Mouse (Mus musculus) liver, embryonic 16.5 days (tissue): ENCODE measurements around the gene Morn4. TPM values are rescaled to one million over a fixed set of nuclear protein-coding genes. Genes with fewer than 3 reads are reported as not detected.
A peak's percentile ranks its signal among the peaks of the same experiment; 100 is the strongest.

ENCODE experiments used
- ATAC-seq: fragments of 200-750 bp; cut with Nextera tagmentation; 2 replicates; pipeline ENCODE4 v1.8.0; 2017; ENCODE audit warnings: low read depth, mild to moderate bottlenecking, moderate number of reproducible peaks, moderate library complexity
- H3K27ac ChIP-seq: fragments of 300-500 bp; sonication (generic); 2 replicates; pipeline ENCODE4 v1.5.1; 2014; ENCODE audit warnings: mild to moderate bottlenecking, low read length
- H3K27me3 ChIP-seq: fragments of 300-500 bp; sonication (generic); 2 replicates; pipeline ENCODE4 v1.6.1; 2014; ENCODE audit warnings: low read depth, low read length, mixed read lengths; ENCODE audit not compliant: control insufficient read depth, insufficient read depth
- H3K36me3 ChIP-seq: fragments of 300-500 bp; sonication (generic); 2 replicates; pipeline ENCODE4 v1.6.1; 2014; ENCODE audit warnings: mild to moderate bottlenecking; ENCODE audit not compliant: control insufficient read depth, insufficient read depth
- H3K4me1 ChIP-seq: fragments of 300-500 bp; sonication (generic); 2 replicates; pipeline ENCODE4 v1.6.1; 2014; ENCODE audit warnings: low read depth, low read length, mixed read lengths; ENCODE audit not compliant: control insufficient read depth
- H3K4me2 ChIP-seq: fragments of 300-500 bp; sonication (generic); 2 replicates; pipeline ENCODE4 v1.6.1; 2014; ENCODE audit warnings: low read depth, low read length, mixed read lengths
- H3K4me3 ChIP-seq: fragments of 300-500 bp; sonication (generic); 2 replicates; pipeline ENCODE4 v1.5.1; 2014; ENCODE audit warnings: low read depth, mild to moderate bottlenecking, low read length
- H3K9ac ChIP-seq: fragments of 300-500 bp; sonication (generic); 2 replicates; pipeline ENCODE4 v1.6.1; 2014; ENCODE audit warnings: low read depth, low read length
- H3K9me3 ChIP-seq: fragments of 300-500 bp; sonication (generic); replicated peaks from 2 replicates; pipeline ENCODE4 v1.6.1; 2016; ENCODE audit warnings: low read length; ENCODE audit not compliant: control insufficient read depth
- WGBS: fragments of 180-500 bp; shearing (Covaris S2); extraction: QIAGEN DNeasy Blood & Tissue Kit; methylation state at CpG from one replicate; pipeline ENCODE4 v1.1.7; 2014; ENCODE audit not compliant: insufficient replicate concordance; 5-methylcytosine and 5-hydroxymethylcytosine counted together
- polyA plus RNA-seq: library from polyadenylated mRNA; unstranded; fragments of >200 nt; fragmentation: Nextera tagmentation; extraction: Ambion mirVana; gene quantifications from 2 replicates; pipeline ENCODE4 v1.2.1, GENCODE M21; 2015

The Morn4 gene
- polyA plus RNA-seq, 1 experiment from 2014 or later = 1.1 TPM

- H3K36me3 ChIP-seq = no peaks in the 10 kb centered on the region
- H3K27ac ChIP-seq = no peak overlapping the region
- no peaks in the 10 kb centered on the region for H3K9me3 ChIP-seq
- no peaks in the 10 kb centered on the region for H3K27me3 ChIP-seq
- no peak overlapping the region for H3K4me2 ChIP-seq
- no peak overlapping the region for H3K9ac ChIP-seq
- ATAC-seq = no peak
- H3K4me3 ChIP-seq = no peak overlapping the region
- WGBS = 60% methylated on average over 6 of the region's 6 CpGs
- peaks cover 2% of the 10 kb centered on the region; the same call in 1 of the 2 replicates for H3K4me1 ChIP-seq
These were observed 29.3 kb downstream of the Morn4 start for GRCm38 (mm10) chr19:42056719-42057409.

DNA sequence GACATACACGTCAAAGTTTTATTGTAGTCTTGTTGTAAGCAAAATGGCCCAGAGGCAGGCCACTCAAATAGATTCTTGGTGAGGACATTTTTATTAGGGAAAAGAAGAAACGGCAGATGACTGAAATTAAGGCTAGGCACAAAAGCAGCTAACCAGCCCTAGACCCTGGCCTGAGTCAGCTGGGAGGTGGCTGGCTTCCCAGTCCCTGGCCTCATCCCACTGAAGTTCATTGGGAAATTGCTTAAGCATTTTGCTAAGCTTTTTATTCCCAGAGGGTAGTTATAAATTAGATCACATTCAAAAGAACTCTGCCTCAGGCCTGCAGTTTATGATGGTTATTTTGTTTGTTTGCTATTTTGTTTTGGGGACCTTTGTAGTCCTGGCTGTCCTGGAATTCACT, 30.3 kb downstream of the Morn4 start:
- no peak overlapping the region for H3K4me2 ChIP-seq
- H3K27ac ChIP-seq = no peak overlapping the region
- no peaks in the 10 kb centered on the region for H3K27me3 ChIP-seq
- H3K9me3 ChIP-seq = no peaks in the 10 kb centered on the region
- ATAC-seq = no peak
- WGBS = 72% methylated on average over 2 of the region's 2 CpGs
- H3K9ac ChIP-seq = no peak overlapping the region
- no peaks in the 10 kb centered on the region for H3K36me3 ChIP-seq
- peaks cover under 1% of the 10 kb centered on the region; the same call in 1 of the 2 replicates for H3K4me1 ChIP-seq
- H3K4me3 ChIP-seq = no peak overlapping the region

DNA sequence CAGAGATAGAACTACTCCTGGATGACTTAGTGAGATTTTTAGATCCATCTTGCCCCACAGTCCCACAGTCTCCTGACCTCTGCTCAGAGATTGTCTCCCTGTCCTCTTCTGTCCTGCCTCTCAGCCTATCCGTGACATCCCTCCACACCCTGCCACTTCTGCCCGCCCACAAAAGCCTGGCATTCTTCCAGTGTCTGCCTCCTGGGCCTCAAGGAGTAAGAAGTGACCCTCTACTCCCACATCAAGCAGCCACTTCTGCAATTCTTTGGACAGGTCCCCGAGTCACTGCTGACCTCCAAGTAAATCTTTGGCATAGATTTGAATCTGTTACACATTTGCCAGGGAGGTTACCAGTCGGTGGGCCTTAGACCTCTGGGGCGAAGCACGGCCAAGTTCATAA, 31.9 kb downstream of the Morn4 start:
- H3K4me3 ChIP-seq = no peak overlapping the region
- H3K27me3 ChIP-seq = no peaks in the 10 kb centered on the region
- no peaks in the 10 kb centered on the region for H3K9me3 ChIP-seq
- H3K9ac ChIP-seq = no peak overlapping the region
- no peak overlapping the region for H3K4me2 ChIP-seq
- no peak overlapping the region for H3K27ac ChIP-seq
- no peak for ATAC-seq
- 53% methylated on average over 6 of the region's 6 CpGs for WGBS
- H3K4me1 ChIP-seq = no peaks in the 10 kb centered on the region
- H3K36me3 ChIP-seq = no peaks in the 10 kb centered on the region

- no peak within 1 kb of the TSS for H3K27ac ChIP-seq
- no peaks in the 10 kb centered on the region for H3K27me3 ChIP-seq
- H3K36me3 ChIP-seq = no peaks in the 10 kb centered on the region
- H3K4me3 ChIP-seq = no peak within 1 kb of the TSS
- H3K9me3 ChIP-seq = no peaks in the 10 kb centered on the region
- H3K9ac ChIP-seq = no peak within 1 kb of the TSS
- H3K4me1 ChIP-seq = no peaks in the 10 kb centered on the region
- 78% methylated on average over 4 of the region's 4 CpGs for WGBS
- no peak for ATAC-seq
- no peak within 1 kb of the TSS for H3K4me2 ChIP-seq
These were observed 34.2 kb downstream of the Morn4 start, which contains the start of gene 4933411K16Rik for GRCm38 (mm10) chr19:42051948-42052347. 4933411K16Rik (plus strand) TSS chr19:42052248.

DNA sequence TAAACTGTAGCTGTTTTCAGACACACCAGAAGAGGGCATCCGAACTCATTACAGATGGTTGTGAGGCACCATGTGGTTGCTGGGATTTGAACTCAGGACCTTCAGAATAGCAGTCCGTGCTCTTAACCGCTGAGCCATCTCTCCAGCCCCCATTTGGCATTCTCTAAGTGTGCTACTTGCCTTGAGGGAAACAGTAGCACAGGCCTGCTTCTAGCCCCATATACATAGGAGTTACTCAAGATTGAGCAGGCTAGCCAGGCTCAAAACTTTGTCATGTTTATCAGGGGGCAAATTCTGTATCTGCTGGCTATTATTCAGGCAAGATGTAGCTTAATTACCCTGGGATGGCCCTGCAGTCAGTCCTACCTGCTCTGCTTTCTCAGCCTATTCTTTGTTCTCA, 34.8 kb downstream of the Morn4 start:
- Histone ChIP-seq H3K9me3 (no peaks in the 10 kb centered on the region), H3K4me1 (no peaks in the 10 kb centered on the region), H3K9ac (no peak overlapping the region), H3K4me3 (no peak overlapping the region), H3K27ac (no peak overlapping the region), H3K27me3 (no peaks in the 10 kb centered on the region), H3K4me2 (no peak overlapping the region), H3K36me3 (no peaks in the 10 kb centered on the region)
- WGBS = 73% methylated on average over 3 of the region's 3 CpGs
- no peak for ATAC-seq

GRCm38 (mm10) chr19:42050251-42050650, 35.9 kb downstream of the Morn4 start:
- Histone ChIP-seq H3K4me3 (no peak overlapping the region), H3K9ac (no peak overlapping the region), H3K4me2 (no peak overlapping the region), H3K27ac (peak overlapping the region; percentile 78), H3K9me3 (no peaks in the 10 kb centered on the region), H3K4me1 (no peaks in the 10 kb centered on the region; the same call in 1 of the 2 replicates), H3K27me3 (no peaks in the 10 kb centered on the region), H3K36me3 (no peaks in the 10 kb centered on the region)
- 37% methylated on average over 1 of the region's 1 CpGs for WGBS
- ATAC-seq = peak; percentile 52

GRCm38 (mm10) chr19:42045269-42046102, 40.7 kb downstream of the Morn4 start, which contains the start of gene Hoga1:
Hoga1 (plus strand) TSS chr19:42045610.
- ATAC-seq = peak; percentile 89
- H3K27ac ChIP-seq = peak within 1 kb of the TSS; percentile 67
- no peaks in the 10 kb centered on the region; the same call in 1 of the 2 replicates for H3K27me3 ChIP-seq
- H3K4me3 ChIP-seq = peak within 1 kb of the TSS; percentile 54
- peak within 1 kb of the TSS; percentile 53 for H3K9ac ChIP-seq
- peak within 1 kb of the TSS; percentile 40 for H3K4me2 ChIP-seq
- no peaks in the 10 kb centered on the region; the same call in 1 of the 2 replicates for H3K4me1 ChIP-seq
- no peaks in the 10 kb centered on the region for H3K36me3 ChIP-seq
- no peaks in the 10 kb centered on the region for H3K9me3 ChIP-seq
- 15% methylated on average over 23 of the region's 23 CpGs for WGBS

DNA sequence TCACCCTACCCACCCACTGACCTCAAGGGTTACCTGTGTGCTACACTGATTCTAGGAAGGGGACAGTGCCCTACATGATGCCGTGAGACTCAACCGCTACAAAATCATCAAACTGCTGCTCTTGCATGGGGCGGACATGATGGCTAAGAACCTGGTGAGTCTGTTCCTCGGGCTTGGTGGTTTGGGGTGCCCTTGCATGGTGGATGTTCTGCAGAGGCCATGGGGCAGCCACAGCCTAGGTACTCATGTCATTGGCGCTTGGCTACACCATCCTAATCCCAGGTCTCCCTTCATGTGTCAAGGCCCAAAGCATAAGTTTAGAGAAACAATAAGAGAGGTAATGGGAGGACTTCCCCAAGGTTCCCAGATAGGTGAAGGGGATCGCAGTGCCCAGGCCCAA, 42.2 kb downstream of the Morn4 start:
- Histone ChIP-seq H3K27ac (no peak overlapping the region), H3K9ac (no peak overlapping the region), H3K4me1 (no peaks in the 10 kb centered on the region; the same call in 1 of the 2 replicates), H3K4me3 (no peak overlapping the region), H3K4me2 (no peak overlapping the region), H3K36me3 (no peaks in the 10 kb centered on the region), H3K9me3 (no peaks in the 10 kb centered on the region), H3K27me3 (no peaks in the 10 kb centered on the region; the same call in 1 of the 2 replicates)
- no peak for ATAC-seq
- 70% methylated on average over 6 of the region's 6 CpGs for WGBS

DNA sequence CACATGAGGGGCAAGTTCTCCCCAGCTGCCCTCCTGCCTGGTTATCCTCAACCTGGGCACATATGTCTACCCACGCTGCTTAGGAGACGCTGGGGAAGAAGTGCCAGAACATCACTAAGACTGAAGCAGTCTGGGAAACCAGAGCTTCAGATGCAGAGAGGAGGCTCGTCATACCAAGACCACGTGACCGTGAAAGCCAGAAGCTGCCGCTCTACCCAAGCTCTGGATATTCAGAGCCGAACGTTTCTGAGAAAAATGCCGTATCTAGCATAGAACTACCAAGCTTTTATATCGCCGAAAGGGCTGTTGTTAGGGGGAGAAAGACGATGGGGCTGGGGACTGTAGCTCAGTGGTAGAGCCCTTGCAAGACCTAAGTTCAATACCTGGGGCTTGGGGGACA, 47.8 kb downstream of the Morn4 start:
- Histone ChIP-seq H3K36me3 (no peaks in the 10 kb centered on the region), H3K27ac (no peak overlapping the region), H3K9me3 (no peaks in the 10 kb centered on the region), H3K27me3 (no peaks in the 10 kb centered on the region; the same call in 1 of the 2 replicates), H3K4me1 (no peaks in the 10 kb centered on the region; the same call in 1 of the 2 replicates), H3K4me2 (no peak overlapping the region), H3K9ac (no peak overlapping the region), H3K4me3 (no peak overlapping the region)
- WGBS = 72% methylated on average over 12 of the region's 12 CpGs
- no peak for ATAC-seq
